Mouse (Mus musculus): ENCODE results near the gene Bud13.
A peak's percentile ranks its signal among the peaks of the same experiment; 100 is the strongest.

Gene Bud13

DNA sequence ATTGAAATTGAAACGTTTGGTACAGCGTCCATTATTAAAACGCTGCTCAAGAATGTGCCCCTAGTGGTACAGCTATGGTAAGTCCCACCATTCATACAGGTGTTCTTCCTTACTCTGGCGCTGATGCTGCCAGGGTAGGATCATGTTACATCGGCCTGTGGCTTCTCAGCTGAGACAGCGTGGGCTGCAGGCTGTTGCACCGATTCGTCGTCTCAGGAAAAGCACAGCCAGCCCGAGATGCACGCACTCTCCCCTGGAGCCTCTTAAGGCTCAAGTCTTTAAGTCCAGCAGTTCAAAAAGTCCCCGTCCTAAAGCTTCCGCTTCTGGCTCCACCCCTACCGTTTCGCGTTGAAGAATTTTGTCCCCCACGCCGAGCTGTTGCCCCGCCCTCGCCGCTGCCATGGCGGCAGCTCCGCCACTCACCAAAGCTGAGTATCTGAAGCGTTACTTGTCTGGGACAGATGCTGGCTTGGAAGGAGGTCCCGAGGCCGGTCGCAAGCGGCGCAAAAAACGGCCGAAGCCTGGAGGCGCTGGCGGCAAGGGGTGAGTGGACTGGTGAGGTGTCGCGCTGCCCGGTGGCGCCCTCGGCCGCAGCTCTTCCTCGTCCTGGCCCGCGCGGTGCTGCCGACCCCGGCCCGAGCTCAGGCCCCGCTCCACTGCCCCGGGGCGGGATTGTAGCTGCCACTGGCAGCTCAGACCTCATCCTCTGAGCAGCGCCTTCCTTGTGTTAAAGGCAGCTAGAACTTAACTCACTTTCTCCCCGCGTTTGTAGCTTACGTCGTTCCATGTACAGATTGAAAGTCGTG lies at the start of gene Bud13:
TSS of gene Bud13 (plus strand) at position 378 of the 806 bp plus-strand sequence.
- peak; percentile 91 for DNase-seq

DNA sequence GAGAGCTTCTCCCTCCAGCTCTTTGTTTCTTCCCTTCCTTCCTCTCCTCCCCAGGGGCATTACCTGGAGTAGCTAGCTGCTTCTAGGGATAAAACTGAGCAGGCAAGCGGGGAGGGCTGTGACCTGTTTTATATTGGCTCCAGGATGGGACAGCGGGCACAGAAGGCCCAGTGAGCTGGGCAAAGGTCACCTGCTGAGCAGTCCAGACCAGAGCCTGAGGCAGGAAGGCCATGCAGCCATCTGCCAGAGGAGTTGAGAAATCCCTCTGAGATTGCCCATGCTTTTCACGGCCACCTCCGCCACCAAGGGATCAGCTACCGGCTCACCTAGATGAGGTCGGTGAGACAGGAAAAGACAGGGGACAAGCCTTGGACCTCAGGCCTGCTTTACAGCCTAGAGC lies 47.6 kb upstream of the Bud13 start:
- DNase-seq, result no peak

DNA sequence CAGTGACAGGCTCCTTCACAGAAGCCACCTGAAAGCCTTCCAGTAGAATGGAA lies 47.4 kb upstream of the Bud13 start, which contains the start of gene Apoc3:
TSS of gene Apoc3 (minus strand) at position 41 of the 53 bp plus-strand sequence.
- no peak for DNase-seq

DNA sequence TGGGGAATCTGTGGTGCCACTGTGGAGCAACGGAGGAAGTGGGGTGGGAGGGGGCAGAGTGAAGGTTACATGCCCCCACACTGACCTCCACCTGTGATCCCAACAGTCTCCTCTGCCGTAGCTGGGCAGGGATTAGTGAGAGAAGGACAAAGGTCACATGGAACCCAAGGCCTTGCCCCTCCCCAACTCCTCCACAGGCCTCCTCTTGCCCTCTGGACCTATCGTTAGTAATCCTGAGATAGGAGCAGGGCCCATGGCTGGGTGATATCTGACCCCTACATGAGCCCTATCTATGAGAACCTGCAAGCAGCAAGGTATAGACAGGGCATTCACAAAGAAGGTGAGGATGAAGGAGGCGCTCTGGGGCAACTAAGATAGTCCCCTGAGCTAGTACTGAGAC lies 47.2 kb upstream of the Bud13 start:
- DNase-seq, result no peak

DNA sequence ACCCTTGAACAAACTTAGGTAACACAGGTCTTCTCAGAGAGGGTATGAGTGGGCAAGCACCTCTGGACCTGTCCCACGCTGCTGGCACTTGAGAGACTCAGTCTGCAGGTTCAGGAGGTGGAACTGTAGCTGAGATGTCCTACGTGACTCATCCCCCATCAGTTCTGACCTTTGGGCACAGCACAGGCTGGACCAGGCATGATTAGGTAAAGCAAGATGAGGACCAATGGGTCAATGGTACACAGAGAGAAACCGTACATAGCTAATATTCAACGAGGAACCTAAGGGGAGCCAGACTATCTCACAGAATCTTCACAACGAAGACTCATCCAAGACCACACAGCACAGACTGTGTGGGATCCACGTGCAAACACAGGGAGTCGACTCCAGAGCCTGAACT lies 44.0 kb upstream of the Bud13 start:
- no peak for DNase-seq

DNA sequence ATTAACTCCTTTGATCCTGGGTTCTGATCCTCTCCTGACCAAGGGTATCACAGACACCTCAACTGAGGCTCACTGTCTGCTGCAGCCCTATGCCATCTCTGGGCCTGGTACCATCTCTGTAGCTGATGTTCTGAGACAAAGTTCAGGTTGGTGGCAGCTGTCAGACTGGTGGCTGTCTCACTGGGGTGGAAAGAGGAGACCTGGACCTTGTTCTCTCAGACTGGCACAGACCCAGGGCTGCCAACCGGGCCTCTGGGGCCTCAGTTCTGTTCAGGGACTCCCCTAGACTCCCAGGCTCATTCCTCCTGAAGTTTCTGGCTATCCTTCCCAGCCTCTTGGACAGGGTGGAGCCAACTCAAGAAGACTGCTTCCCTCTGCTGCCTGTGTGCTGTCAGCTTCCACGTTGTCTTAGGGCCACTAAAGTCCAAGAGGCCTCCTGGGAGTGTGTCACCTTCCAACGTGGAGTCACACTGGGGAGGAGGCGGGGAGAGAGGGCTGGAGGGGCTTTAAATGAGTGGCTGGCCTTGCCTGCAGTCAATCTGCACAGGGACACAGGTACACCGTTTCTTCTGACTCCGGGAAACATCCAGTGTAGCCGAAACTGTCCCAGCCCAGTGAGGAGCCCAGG lies 42.2 kb upstream of the Bud13 start, which contains the start of gene Apoa4:
TSS of gene Apoa4 (plus strand) at position 171 of the 628 bp plus-strand sequence.
- no peak for DNase-seq

DNA sequence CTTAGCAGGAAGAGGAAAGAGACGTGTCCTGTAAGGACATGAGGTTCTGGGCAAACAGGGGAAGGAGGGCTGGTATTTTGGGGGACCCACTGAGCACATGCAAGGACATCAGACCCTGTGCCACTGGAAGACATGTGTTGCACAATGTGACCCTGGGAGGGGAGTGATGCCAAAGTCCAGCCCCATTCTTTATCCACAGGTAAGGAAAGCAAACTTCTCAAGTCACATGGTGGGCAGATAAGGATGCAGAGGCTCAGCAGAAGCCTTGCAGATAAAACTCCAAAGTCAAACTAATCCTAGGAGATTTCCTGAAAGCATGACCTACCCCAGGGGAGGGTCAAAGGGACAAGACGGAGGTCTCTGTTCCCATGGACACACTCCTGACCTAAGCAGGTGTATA lies 41.0 kb upstream of the Bud13 start:
- no peak for DNase-seq

DNA sequence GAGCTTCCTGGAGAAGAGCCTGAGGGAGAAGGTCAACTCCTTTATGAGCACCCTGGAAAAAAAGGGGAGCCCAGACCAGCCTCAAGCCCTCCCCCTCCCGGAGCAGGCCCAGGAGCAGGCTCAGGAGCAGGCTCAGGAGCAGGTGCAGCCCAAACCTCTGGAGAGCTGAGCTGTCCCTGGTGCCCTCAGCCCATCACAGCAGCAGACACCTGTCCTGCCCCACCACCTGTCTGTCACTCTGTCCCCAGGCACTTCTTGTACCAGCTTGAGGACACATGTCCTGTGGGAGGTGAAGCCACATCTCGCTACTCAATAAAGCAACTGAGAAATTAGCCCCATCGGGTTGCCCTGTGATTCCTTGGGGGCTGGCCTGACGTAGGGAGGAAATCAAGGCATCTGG lies 39.7 kb upstream of the Bud13 start:
- DNase-seq, result no peak

DNA sequence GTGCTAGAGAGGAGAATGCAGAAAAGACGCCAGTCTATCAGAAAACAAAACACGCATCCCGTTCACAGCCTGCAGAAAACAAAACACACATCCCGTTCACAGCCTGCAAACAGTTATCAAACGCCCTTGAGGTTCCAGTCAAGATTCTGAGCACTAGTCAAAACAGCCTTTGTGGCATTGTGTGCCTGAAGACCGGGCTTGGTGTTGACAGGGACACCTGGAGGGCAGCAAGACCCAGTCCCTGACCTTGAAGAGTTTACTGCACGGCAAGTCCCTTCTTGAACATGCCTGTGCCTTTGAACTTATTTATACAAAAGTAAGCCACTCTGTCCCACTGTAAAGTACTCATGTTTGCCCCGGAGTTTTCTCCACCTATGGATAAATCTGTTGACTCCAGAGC lies 39.2 kb upstream of the Bud13 start:
- no peak for DNase-seq

DNA sequence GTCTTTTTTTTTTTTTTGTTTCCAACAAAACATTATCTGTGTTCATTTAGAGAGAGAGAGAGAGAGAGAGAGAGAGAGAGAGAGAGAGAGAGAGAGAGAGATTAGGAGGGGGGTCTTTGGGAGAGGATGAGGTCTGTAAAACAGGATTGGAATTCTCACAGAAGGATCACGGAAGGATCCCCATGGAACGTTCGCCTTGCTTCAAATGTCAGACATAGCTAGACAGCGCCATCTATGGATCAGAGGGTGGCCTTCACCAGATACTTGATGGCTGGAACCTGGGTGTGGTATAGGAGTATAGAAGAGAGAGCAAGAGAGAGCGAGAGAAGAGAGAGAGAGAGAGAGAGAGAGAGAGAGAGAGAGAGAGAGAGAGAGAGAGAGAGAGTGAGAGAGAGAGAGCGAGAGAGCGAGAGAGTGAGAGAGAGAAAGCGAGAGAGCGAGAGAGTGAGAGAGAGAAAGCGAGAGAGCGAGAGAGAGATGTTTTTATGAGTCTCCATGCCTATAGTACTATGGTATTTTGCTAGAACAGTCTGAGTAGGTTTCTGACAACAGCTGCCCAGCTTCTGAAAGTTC lies 36.0 kb upstream of the Bud13 start:
- peak; percentile 68 for DNase-seq

DNA sequence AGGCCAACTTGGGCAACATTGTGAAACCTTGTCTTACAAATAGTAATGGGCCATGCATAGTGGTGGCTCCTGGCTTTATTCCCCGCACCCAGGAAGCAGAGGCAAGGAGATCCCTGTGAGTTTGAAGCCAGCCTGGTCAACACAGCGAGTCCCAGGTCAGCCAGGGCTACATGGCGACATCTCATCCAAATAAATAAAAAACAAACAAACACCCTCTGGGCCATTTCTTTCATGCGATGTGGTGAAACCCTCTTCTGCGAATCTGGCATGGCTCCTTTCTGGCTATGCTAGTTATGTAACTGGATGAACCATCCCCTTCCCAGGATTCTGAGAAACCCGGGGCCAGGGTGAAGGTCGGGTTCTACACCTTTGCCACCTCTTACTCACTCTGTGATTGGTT lies 26.6 kb upstream of the Bud13 start:
- DNase-seq, result no peak

DNA sequence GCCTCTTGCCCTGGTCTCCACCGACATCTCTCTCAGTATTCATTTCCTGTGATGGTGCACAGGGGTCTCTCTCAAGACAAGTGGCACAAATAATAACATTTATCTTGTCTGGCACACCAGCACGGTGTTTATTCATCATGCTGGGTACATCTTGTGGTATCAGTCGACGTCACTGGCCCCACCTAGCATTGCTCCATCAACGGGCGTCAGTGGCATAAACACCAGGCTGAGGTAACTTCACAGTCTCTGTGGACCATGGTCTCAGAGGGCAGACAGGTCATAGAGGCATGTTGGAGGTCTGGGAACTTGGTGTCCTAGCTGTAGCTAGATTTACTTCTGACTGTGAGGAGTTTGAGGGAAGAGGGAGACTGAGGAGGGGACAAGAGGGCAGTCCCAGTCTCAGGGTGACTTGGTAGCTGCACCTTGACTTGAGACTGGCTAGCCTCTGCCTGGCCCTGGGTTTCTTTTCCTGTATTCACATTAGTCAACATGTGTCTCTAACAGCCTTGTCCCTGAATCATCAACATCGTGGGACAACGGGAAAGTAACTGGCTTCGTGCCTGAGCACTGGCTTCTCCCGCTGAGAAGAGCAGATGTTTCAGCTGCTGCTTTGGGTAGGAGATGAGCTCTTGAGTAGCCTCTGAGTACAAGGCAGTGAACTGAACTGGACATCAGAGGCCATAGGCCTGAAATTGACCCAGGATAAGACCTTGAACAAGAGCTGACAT lies 26.0 kb upstream of the Bud13 start:
- DNase-seq, result no peak

DNA sequence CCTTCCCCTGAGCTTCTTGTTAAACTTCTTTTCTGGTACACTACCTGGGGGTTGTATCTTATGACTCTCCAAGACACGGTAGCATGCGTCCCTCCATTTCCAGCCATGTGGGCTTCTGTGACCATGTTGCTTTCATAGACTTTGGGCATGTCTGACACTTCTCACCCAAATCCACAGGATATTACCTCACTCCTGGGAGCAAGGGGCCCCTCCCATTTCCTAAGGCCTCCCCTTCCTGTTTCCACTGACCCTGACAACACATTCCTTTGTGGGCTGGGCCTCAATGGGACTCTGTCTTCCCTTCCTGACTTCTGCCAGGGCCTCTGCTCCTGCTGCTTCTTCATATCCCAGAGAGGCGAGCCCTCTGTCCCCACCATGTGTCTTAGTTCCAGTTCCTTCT lies 25.3 kb upstream of the Bud13 start:
- DNase-seq, result peak; percentile 16

DNA sequence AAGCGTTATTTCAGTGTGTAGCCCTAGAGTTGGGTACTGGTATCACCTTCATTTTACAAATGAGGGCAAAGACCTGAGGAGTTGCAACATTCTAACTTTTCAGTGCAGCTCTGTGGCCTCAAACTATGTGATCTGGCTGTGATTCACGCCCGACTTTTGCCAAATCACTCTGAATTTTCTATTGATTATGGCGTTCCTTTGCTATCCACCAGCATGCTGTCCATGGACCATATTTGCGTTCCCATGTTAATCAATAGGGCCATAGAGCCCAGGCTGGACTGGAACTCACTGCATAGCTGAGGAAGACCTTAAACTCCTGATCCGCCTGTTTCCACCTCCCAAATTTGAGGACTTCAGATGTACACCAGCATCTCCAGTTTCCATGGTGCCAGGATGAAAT lies 23.7 kb upstream of the Bud13 start:
- DNase-seq, result no peak

DNA sequence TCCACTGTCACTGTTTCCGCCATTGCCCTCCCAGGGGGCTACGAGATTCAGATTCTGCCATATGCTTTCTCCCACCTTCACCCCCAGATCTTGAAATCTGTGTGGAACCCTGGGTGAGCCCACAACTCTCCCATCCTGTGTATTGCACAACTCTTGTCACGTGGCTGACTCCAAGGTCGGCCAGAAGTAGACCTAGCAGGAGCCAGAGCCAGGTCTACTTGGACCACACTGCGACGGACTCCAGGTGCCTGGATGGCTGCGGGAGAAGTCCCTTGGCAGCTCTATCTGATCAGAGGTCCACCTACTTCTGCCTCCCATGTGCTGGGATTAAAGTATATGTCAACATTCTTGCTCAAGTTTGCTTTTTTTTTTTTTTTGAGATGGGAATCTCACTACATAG lies 21.7 kb upstream of the Bud13 start:
- no peak for DNase-seq

DNA sequence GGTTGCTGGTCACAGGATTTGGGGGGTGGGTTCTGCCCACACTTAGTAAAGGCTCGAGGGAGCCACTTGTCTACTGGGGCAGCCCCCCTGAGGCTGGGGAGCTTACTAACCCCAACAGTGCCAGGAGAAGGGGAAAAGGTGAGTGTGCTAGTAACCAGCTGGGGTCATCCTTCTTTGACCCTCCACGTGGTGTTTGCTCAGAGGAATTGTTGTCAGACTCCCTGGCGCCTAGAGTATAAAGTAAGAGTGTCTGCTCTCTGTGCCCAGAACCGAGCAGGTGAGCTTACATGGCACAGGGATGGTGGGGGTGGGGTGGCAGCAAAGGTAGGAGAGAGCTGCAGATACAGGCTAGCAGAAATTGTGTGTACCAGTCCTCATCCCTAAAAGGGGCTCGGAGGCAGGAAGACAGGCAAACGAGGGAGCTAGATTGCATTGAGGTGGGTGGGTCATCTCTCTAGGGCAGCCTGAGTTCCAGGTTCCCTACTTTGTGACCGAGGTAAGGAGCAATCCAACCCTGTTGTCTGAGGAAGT lies 14.4 kb upstream of the Bud13 start, which contains the start of gene Apoa5:
TSS of gene Apoa5 (plus strand) at position 291 of the 531 bp plus-strand sequence.
- DNase-seq, result no peak

DNA sequence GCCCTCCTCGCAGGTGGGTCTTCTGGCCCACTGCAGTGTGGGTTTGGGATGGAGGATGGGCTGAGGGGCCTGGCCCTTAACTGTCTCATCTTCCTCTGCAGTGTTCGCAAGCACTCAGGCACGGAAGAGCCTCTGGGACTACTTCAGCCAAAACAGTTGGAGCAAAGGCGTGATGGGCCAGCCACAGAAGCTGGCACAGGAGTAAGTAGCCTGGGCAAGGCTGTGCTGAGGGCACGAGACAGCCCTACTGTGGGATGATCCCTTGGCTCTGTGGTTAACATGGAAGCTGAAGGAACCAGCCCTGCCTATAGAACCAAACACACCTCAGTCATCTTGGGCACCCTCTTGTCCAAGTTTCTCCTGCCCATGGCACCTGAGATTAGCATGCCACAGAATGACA lies 13.7 kb upstream of the Bud13 start:
- DNase-seq, result no peak

DNA sequence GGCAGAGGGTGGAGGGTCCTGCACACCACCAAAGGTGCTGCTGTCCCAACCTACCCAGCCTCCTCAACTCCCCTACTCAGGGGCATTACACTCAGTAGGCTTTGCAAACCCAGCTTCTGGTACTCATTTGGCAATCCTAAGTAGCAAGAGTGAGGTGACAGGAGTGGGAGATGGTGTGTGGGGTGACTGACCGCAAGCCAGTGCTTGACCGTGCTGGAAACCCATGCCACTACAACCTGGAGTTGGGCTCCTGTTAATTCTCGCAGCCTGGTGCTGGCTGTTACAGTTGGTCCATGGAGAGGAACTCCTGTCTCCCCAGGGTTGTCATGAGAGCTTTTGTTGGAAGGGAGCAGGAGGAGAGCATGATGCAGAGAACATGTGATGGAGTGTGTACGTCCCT lies 12.0 kb upstream of the Bud13 start:
- DNase-seq, result no peak

DNA sequence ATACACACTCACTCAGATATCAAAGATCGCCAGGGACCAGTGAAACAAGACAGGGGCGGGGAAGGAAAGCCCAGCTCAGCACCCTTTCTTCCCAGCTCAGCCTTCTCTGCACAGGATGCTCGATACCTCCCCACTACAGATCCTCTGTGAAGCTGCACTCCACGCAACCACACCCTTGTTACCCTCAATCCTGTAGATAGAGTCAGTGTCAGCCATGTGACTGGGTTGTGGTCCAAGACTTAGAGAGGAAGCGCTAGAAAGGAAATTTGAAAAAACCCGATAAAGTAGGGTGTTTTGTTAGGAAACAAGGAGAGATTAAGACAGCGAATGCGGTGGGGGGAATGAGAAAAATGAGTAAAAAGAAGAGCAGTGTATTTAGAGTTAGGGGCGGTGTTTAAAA lies 10.7 kb upstream of the Bud13 start:
- DNase-seq, result peak; percentile 23

DNA sequence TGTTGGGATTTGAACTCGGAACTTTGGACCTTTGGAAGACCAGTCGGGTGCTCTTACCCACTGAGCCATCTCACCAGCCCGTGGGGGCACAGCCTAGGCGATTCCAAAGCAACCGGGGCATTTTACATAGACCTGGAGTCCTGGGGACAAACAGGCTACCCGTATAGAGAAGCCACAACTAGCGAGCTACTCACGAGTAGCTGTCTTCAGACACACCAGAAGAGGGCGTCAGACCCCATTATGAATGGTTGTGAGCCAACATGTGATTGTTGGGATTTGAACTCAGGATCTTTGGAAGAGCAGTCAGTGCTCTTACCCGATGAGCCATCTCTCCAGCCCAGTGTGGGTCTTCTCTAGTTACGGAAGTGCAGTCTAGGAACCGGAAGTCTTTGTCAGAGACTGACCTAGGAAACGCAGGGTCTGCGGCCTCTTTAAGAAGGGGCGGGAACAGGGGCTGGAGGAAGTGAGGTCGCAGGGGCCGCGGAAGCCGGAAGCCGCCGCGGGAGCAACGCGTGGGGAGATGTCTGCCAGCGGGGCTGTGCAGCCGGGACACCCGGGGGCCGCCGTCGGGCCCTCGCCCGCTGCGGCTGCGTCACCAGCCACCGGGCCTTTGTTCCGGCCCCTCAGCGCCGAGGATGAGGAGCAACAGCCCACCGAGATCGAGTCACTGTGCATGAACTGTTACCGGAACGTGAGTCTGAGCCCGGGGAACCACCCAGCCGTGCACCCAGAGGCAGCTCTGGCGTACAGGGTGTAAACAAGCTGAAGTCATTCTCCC lies 9.9 kb upstream of the Bud13 start, which contains the start of gene Zpr1:
TSS of gene Zpr1 (plus strand) at position 388 of the 778 bp plus-strand sequence.
- peak; percentile 88 for DNase-seq

DNA sequence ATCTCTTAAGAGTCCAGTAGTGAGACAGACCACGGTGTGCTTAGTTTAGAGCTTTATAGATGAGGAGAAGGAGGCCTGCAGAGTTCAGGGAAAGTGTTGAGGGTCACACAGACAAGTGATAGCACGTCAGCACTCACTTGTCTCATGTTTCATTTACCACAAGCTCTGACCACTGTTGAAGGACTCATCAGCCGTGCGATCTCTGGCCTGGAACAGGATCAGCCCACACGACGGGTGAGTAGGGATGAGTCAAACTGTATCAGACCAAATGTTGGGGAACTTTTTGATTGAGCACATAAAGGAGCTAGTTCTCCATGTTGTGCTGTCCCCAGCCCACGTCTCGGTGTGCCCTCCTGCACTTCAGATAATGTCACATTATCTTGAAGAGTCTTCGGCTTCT lies 8.3 kb upstream of the Bud13 start:
- DNase-seq, result no peak

DNA sequence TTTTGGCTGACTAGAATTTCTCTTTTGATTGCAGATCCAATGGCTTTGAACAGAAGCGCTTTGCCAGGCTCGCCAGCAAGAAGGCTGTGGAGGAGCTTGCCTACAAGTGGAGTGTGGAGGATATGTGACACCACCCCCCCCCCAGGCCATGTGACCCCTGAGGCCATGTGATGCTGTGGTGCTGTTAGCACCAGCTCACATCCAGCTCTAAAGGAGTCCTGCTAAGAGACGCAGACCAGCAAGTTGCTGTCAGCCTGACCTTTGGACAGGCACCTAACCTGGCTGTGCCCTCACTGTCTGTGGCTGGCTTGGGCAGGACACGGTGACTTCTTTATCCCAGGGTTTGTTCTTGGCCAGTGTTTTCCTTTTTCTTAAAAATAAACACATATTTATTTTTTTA lies 15.6 kb downstream of the Bud13 start:
- DNase-seq, result no peak

DNA sequence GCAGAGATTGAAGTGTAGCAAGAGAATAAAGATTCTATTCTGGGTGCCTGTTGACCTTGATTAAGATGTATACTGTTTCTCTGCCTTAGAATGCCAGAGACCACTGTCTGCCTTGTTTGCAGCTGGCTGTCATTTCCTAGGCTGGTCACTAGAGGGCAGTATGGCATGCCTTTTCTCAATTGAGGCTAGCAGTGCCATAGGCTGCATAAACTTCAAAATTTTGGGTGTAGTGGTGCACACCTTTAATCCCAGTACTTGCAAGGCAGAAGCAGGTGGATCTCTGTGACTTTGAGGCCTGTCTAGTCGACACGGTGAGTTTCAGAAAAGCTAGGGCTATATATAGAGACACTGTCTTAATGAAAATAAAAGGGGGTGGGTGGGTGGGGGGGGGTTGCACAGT lies 19.3 kb downstream of the Bud13 start:
- peak; percentile 44 for DNase-seq
